Mouse (Mus musculus) neural tube, embryonic 14.5 days (tissue): ENCODE results near the gene Mapt. TPM values are rescaled to one million over a fixed set of nuclear protein-coding genes. Genes with fewer than 3 reads are reported as not detected.

Experiments used
- ATAC-seq: fragments of 200-750 bp; cut with Nextera tagmentation; 2 replicates; pipeline ENCODE4 v1.8.0; 2017; ENCODE audit warnings: low read depth, mild to moderate bottlenecking, moderate TSS enrichment, moderate library complexity
- H3K27ac ChIP-seq: fragments of 300-500 bp; sonication (generic); 2 replicates; pipeline ENCODE4 v1.5.1; 2014; ENCODE audit warnings: low read depth, mild to moderate bottlenecking, control low read depth, low read length, moderate library complexity, mixed read lengths
- H3K27me3 ChIP-seq: fragments of 300-500 bp; sonication (generic); 2 replicates; pipeline ENCODE4 v1.6.1; 2014; ENCODE audit warnings: low read length; ENCODE audit not compliant: control insufficient read depth, insufficient read depth
- H3K36me3 ChIP-seq: fragments of 300-500 bp; sonication (generic); 2 replicates; pipeline ENCODE4 v1.6.1; 2014; ENCODE audit warnings: low read length, mixed read lengths; ENCODE audit not compliant: control insufficient read depth, insufficient read depth
- H3K4me1 ChIP-seq: fragments of 300-500 bp; sonication (generic); 2 replicates; pipeline ENCODE4 v1.6.1; 2014; ENCODE audit warnings: low read length; ENCODE audit not compliant: control insufficient read depth, insufficient read depth
- H3K4me2 ChIP-seq: fragments of 300-500 bp; sonication (generic); 2 replicates; pipeline ENCODE4 v1.6.1; 2014; ENCODE audit warnings: mild to moderate bottlenecking, low read depth, low read length, control low read depth
- H3K4me3 ChIP-seq: fragments of 300-500 bp; sonication (generic); 2 replicates; pipeline ENCODE4 v1.5.1; 2014; ENCODE audit warnings: low read depth, low read length, control low read depth, mixed read lengths
- H3K9ac ChIP-seq: fragments of 300-500 bp; sonication (generic); replicated peaks from 2 replicates; pipeline ENCODE4 v1.6.1; 2014; ENCODE audit warnings: low read depth, mild to moderate bottlenecking, control low read depth, low read length, mixed read lengths
- H3K9me3 ChIP-seq: fragments of 300-500 bp; sonication (generic); 2 replicates; pipeline ENCODE4 v1.6.1; 2016; ENCODE audit warnings: low read length; ENCODE audit not compliant: control insufficient read depth
- WGBS: fragments of 180-500 bp; shearing (Covaris S2); extraction: QIAGEN DNeasy Blood & Tissue Kit; methylation state at CpG from one replicate; pipeline ENCODE4 v1.1.7; 2014; 5-methylcytosine and 5-hydroxymethylcytosine counted together
- polyA plus RNA-seq: library from polyadenylated mRNA; unstranded; fragments of >200 nt; fragmentation: Nextera tagmentation; extraction: Ambion mirVana; gene quantifications from 2 replicates; pipeline ENCODE4 v1.2.1, GENCODE M21; 2014

Gene Mapt
- polyA plus RNA-seq, 1 experiment from 2014 or later: 1,009 TPM

DNA sequence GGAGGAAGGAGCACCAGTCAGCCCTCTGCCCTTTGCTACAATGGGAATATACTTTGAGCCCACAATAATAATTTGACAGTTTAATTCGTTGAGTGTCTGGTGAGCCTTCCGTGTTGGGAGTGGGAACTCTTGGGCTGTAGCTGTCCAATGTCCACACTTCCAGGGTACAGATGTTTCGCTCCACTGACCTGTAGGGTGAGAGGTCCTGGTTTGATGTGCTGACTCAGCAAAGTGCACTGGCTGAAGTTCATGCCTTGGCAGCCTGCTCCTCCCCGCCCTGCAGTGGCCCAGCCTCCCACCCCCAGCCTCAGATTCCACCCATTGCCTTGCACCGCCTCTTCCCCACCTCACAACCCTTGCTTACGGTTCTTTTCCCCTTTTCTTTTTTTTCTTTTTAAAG, 33.5 kb downstream of the Mapt start:
- Histone ChIP-seq H3K9ac (no peak overlapping the region), H3K4me1 (no peaks in the 10 kb centered on the region), H3K9me3 (no peaks in the 10 kb centered on the region), H3K27ac (no peak overlapping the region), H3K4me2 (no peak overlapping the region), H3K4me3 (no peak overlapping the region), H3K36me3 (no peaks in the 10 kb centered on the region), H3K27me3 (no peaks in the 10 kb centered on the region)
- 86% methylated on average over 6 of the region's 6 CpGs for WGBS
- ATAC-seq: no peak

GRCm38 (mm10) chr11:104265669-104266068, 34.5 kb downstream of the Mapt start:
- no peaks in the 10 kb centered on the region for H3K27me3 ChIP-seq
- H3K27ac ChIP-seq: no peak overlapping the region
- H3K4me1 ChIP-seq: no peaks in the 10 kb centered on the region
- no peaks in the 10 kb centered on the region for H3K9me3 ChIP-seq
- no peak overlapping the region for H3K9ac ChIP-seq
- H3K4me3 ChIP-seq: no peak overlapping the region
- no peaks in the 10 kb centered on the region for H3K36me3 ChIP-seq
- H3K4me2 ChIP-seq: no peak overlapping the region
- no peak for ATAC-seq

DNA sequence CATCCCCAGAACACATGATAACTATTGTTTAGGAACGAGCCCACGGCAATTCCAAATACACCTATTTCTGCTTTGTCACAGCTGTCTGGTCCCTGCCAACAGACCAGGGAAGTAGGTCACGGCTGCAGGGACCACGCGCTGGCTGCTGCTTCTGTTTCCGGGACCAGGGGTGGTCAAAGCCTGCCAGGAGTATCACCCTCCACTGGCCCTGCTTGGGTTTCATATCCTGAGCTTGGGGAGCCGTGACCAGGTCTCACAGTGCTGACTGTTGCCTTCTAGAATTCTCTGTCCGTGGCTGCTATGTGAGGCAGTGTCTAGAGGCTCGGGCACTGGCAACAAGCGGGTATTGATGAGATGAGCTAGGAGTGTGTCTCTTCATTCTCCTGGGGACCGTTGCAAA, 36.2 kb downstream of the Mapt start:
- no peak overlapping the region for H3K27ac ChIP-seq
- no peak overlapping the region for H3K4me3 ChIP-seq
- 84% methylated on average over 11 of the region's 11 CpGs for WGBS
- H3K9me3 ChIP-seq: no peaks in the 10 kb centered on the region
- no peaks in the 10 kb centered on the region for H3K4me1 ChIP-seq
- no peak for ATAC-seq
- H3K4me2 ChIP-seq: no peak overlapping the region
- no peaks in the 10 kb centered on the region for H3K36me3 ChIP-seq
- no peak overlapping the region for H3K9ac ChIP-seq
- no peaks in the 10 kb centered on the region for H3K27me3 ChIP-seq

GRCm38 (mm10) chr11:104269385-104269822, 38.2 kb downstream of the Mapt start:
- Histone ChIP-seq H3K4me3 (no peak overlapping the region), H3K36me3 (no peaks in the 10 kb centered on the region), H3K9me3 (no peaks in the 10 kb centered on the region), H3K27ac (no peak overlapping the region), H3K4me1 (no peaks in the 10 kb centered on the region), H3K9ac (no peak overlapping the region), H3K4me2 (no peak overlapping the region), H3K27me3 (no peaks in the 10 kb centered on the region)
- no peak for ATAC-seq
- 67% methylated on average over 9 of the region's 9 CpGs for WGBS

- Histone ChIP-seq H3K4me3 (no peak overlapping the region), H3K4me1 (no peaks in the 10 kb centered on the region), H3K36me3 (no peaks in the 10 kb centered on the region), H3K27me3 (no peaks in the 10 kb centered on the region), H3K4me2 (no peak overlapping the region), H3K9me3 (no peaks in the 10 kb centered on the region), H3K27ac (no peak overlapping the region), H3K9ac (no peak overlapping the region)
- ATAC-seq: no peak
- WGBS: 78% methylated on average over 3 of the region's 3 CpGs
Measured at GRCm38 (mm10) chr11:104270452-104270851, 39.3 kb downstream of the Mapt start.

GRCm38 (mm10) chr11:104270876-104271275, 39.7 kb downstream of the Mapt start:
- Histone ChIP-seq H3K27me3 (no peaks in the 10 kb centered on the region), H3K9ac (no peak overlapping the region), H3K9me3 (no peaks in the 10 kb centered on the region), H3K36me3 (no peaks in the 10 kb centered on the region), H3K4me1 (no peaks in the 10 kb centered on the region), H3K4me2 (no peak overlapping the region), H3K27ac (no peak overlapping the region), H3K4me3 (no peak overlapping the region)
- ATAC-seq: no peak
- 77% methylated on average over 4 of the region's 4 CpGs for WGBS

DNA sequence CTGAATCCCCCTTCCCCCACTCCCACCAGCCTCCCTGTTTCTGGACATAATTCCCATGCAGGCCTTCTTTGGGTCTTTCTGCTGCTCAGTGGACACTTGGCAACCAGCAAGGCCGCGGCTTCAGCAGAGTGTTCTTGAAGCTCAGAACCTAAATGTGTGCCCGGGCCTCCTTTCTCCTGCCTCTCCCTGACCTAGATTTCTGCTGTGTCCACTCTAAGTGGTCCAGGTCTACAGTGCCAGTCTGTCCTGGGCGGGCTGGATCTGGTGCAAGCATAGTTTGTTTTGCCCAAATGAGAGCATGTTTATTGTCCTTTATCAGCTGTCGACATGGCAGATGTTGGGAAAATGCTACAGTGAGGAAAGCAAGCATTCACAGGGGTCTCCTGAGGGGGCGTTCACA, 40.7 kb downstream of the Mapt start:
- no peaks in the 10 kb centered on the region for H3K36me3 ChIP-seq
- no peaks in the 10 kb centered on the region for H3K27me3 ChIP-seq
- no peak overlapping the region for H3K9ac ChIP-seq
- no peaks in the 10 kb centered on the region for H3K9me3 ChIP-seq
- H3K4me2 ChIP-seq: no peak overlapping the region
- no peaks in the 10 kb centered on the region for H3K4me1 ChIP-seq
- ATAC-seq: no peak
- H3K4me3 ChIP-seq: no peak overlapping the region
- no peak overlapping the region for H3K27ac ChIP-seq
- 71% methylated on average over 6 of the region's 6 CpGs for WGBS

DNA sequence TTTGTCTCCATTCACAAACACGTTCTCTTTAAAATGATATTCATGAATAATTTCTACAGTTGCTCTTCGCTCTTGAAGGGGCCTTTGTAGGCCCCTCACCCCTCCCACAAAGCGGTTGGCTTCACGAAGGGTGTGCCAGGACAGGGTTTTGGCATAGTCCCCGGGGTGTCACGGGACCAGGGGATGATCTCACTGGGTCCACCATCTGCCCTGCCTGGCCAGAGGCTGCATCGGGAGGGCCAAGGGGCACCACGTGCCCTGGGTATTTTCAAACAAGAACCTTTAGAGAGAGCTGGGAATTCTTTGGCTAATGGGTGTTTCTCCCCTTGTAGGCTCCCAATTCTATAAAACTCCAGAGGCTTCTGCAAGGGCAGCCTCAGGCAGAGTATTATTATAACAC, 41.2 kb downstream of the Mapt start:
- no peak overlapping the region for H3K4me2 ChIP-seq
- ATAC-seq: no peak
- 60% methylated on average over 8 of the region's 8 CpGs for WGBS

GRCm38 (mm10) chr11:104275765-104276164, 44.6 kb downstream of the Mapt start:
- H3K36me3 ChIP-seq: no peaks in the 10 kb centered on the region
- H3K27me3 ChIP-seq: no peaks in the 10 kb centered on the region
- H3K4me1 ChIP-seq: no peaks in the 10 kb centered on the region
- H3K4me2 ChIP-seq: no peak overlapping the region
- no peak overlapping the region for H3K9ac ChIP-seq
- H3K9me3 ChIP-seq: no peaks in the 10 kb centered on the region
- WGBS: 85% methylated on average over 7 of the region's 7 CpGs
- H3K4me3 ChIP-seq: no peak overlapping the region
- no peak for ATAC-seq
- no peak overlapping the region for H3K27ac ChIP-seq

More for the DNA sequence above, 41.2 kb downstream of the Mapt start:
- Histone ChIP-seq H3K4me1 (no peaks in the 10 kb centered on the region), H3K27me3 (no peaks in the 10 kb centered on the region), H3K36me3 (no peaks in the 10 kb centered on the region), H3K9ac (no peak overlapping the region), H3K27ac (no peak overlapping the region), H3K9me3 (no peaks in the 10 kb centered on the region), H3K4me3 (no peak overlapping the region)

DNA sequence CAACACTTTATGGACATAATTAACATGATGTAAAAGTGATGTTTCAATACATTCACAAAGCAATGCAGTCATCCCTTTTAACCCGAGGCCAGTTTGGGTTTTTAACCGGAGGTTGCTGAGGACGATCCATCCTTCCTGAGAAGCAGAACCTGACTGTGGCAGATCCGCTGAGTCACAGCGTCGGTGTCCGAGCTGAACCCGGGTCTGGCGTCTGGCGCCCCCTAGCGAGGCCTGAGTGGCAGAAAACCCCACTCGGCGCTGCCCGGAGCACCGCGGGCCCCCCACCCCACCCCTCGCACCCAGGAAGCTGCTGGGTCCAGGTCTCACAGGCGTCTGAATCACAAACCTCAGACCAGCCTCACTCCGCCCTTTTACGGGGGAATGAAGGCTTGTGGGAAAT, 47.0 kb downstream of the Mapt start:
- no peak overlapping the region for H3K4me2 ChIP-seq
- no peak overlapping the region for H3K27ac ChIP-seq
- no peaks in the 10 kb centered on the region for H3K36me3 ChIP-seq
- WGBS: 8% methylated on average over 20 of the region's 20 CpGs
- no peaks in the 10 kb centered on the region for H3K4me1 ChIP-seq
- H3K27me3 ChIP-seq: no peaks in the 10 kb centered on the region
- no peak overlapping the region for H3K4me3 ChIP-seq
- H3K9ac ChIP-seq: no peak overlapping the region
- no peaks in the 10 kb centered on the region for H3K9me3 ChIP-seq
- no peak for ATAC-seq
